Mouse (Mus musculus) gastrocnemius, adult 18-20 months (tissue): Measurements from ENCODE around the gene Gla. TPM values are rescaled to one million over a fixed set of nuclear protein-coding genes. Genes with fewer than 3 reads are reported as not detected.

Experiments used
- DNase-seq: peaks from one replicate; pipeline ENCODE4 v3.0.0; 2021; ENCODE audit warnings: low spot score
- long read RNA-seq, 2 experiments: library from polyadenylated mRNA; stranded (forward); transcript quantifications; one replicate each; pipeline ENCODE4 v2.0.0; 2021
- total RNA-seq, 2 experiments: library from RNA; stranded (reverse); gene quantifications; 2 replicates each; pipeline ENCODE4 v1.2.3; 2021

Gene Gla
- total RNA-seq, result 1 to 10 TPM; 2.0 to 2.2 TPM
- long read RNA-seq, experiment 1, result 0 reads
- long read RNA-seq, experiment 2, partial matches to known transcripts, result 1 of 2 reads
- long read RNA-seq, experiment 2, other reads (novel, unspliced or antisense), result 0 of 2 reads

- DNase-seq, result peak; percentile 94
Observed at GRCm38 (mm10) chrX:134600659-134601379, at the start of gene Gla, which contains the start of gene Hnrnph2. TSS of gene Gla (minus strand) at chrX:134601125. TSS of gene Hnrnph2 (plus strand) at chrX:134601179.

DNA sequence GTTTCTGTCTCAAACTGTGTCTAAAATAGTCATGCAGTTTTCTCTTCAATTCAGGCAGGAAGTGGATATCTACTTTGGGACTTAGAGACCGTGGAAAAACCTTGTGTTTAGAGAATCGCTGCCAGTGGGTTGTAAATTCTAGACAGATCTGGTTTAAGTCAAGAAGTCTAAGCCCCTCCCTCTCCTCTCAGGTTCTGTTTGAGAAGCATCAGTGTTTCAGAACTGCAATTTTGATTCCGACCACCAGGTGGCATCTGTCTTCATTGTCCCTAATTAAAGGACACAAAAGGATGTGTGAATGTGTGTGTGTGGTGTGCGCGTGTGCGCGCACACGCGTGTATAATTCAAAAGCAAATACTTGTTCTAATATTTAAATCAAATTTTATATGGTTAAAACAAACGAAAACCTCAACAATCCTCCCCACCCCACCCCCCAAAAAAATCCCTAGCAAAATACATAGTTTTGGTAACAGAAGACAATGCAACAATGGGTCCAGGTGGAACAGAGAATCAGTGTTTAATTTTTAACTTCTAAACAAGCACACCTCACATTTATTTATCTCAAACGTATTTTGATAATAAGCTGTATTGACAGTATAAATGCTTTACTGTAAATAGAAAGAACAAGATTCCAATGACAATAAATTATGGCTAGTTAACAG lies 47.2 kb upstream of the Gla start:
- DNase-seq, result peak; percentile 54

GRCm38 (mm10) chrX:134647421-134647820 lies 46.5 kb upstream of the Gla start:
- DNase-seq, result no peak

DNA sequence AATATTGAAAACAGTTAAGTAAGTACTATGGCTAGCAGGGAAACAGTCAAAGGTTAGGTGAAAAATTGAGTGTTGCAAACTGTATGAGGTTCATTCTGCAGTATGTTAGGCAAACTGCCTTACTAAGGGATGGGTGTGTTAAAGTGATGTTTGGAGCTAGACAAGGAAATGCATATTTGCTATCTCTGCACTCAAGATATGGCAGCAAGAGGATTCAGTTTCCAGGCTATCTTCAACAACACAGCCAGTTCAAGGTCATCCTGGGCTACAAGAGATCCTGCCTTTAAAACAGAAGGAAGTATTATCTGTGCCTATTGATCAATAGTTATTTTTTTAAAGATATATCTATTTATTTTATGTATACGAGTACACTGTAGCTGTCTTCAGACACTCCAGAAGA lies 45.4 kb upstream of the Gla start:
- no peak for DNase-seq

- no peak for DNase-seq
Observed at GRCm38 (mm10) chrX:134641000-134641760, 40.3 kb upstream of the Gla start.

GRCm38 (mm10) chrX:134635860-134636259 lies 34.9 kb upstream of the Gla start:
- DNase-seq, result no peak

DNA sequence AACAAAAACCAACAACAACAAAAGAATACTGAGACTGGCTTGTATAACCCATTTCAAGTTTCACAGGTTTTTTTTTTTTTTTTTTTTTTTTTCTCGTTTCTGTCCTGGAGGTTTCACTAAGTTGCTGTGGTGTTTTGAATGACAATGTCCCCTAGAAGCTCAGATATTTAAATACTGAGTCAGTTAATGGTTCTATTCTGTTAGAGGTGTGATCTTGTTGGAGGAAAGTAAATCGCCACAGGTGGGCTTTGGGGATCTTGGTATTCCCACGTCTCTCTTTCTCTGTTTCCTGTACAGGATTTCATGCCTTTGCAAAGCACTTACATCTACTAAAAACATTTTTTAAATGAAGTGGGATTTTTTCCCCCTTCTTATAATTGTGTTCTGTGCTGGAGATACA lies 34.2 kb upstream of the Gla start:
- no peak for DNase-seq

GRCm38 (mm10) chrX:134632710-134633109 lies 31.8 kb upstream of the Gla start:
- DNase-seq, result no peak

- no peak for DNase-seq
Observed at GRCm38 (mm10) chrX:134628200-134628599, 27.3 kb upstream of the Gla start.

- no peak for DNase-seq
Observed at GRCm38 (mm10) chrX:134623350-134623749, 22.4 kb upstream of the Gla start.

- DNase-seq, result no peak
Observed at GRCm38 (mm10) chrX:134621685-134622084, 20.8 kb upstream of the Gla start.

- DNase-seq, result no peak
Observed at GRCm38 (mm10) chrX:134620254-134620865, 19.4 kb upstream of the Gla start.

- no peak for DNase-seq
Observed at GRCm38 (mm10) chrX:134619695-134620094, 18.8 kb upstream of the Gla start.

- DNase-seq, result no peak
Observed at GRCm38 (mm10) chrX:134614306-134614705, 13.4 kb upstream of the Gla start.

GRCm38 (mm10) chrX:134612285-134612959 lies 11.5 kb upstream of the Gla start:
- DNase-seq, result peak; percentile 30

DNA sequence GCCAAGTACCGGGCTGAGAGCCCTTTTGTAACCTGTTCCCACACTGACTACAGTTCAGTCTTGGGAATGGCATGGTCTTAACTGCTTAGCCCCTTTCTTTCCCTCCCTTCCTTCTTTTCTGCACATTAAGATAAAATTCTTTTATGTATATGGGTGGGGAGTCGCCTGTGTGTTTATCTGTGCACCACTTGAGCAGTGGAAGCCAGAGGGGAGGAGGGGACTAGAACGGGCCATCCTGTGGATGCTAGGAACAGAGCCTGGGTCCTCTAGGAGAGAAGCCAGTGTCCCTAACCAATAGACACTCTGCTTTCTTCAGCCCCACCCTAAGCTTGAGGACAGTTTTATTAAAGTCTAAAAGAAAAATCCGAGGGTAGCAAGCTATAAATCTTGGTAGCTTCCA lies 10.1 kb upstream of the Gla start:
- no peak for DNase-seq

- no peak for DNase-seq
Observed at GRCm38 (mm10) chrX:134609472-134609871, 8.5 kb upstream of the Gla start.

- no peak for DNase-seq
Observed at GRCm38 (mm10) chrX:134601380-134602120, 625 bp upstream of the Gla start.

- no peak for DNase-seq
Observed at GRCm38 (mm10) chrX:134599922-134600565, 881 bp downstream of the Gla start.

DNA sequence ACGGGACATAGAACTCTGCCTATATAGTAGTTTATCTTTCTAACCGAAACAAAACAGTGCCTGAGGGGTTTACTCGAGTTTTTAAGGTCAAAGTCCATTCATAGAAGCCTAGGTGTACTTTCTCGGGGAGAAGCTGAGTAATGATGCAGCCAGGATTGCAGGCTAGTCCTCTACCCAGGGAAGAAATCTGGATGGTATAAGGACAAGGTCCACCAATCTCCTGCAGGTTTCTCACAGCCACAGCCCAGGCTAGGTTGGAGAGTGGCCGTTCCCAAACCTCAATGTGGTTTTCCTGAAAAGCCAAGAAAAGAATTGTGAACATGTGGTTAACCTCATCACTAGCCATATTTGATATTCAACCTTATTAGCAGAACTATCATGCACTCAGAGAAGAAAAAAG lies 11.1 kb downstream of the Gla start:
- DNase-seq, result no peak
